Mouse (Mus musculus) E14TG2a.4 (cell line): Measurements from ENCODE around the gene Elavl3.
"Not testable (repeated sequence)": the region's sequence is repeated elsewhere in the genome, so short reads cannot be mapped to it uniquely, and the experiment has no call there.

Source experiments
- CTCF ChIP-seq: conservative IDR thresholded peaks from 2 replicates; pipeline ENCODE4 v1.5.1; 2014; ENCODE audit warnings: low read length
- NANOG ChIP-seq: IDR thresholded peaks from 2 replicates; pipeline ENCODE4 v1.6.1; 2014; ENCODE audit warnings: borderline replicate concordance, low read length, mixed read lengths
- POU5F1 ChIP-seq: IDR thresholded peaks from 2 replicates; pipeline ENCODE4 v1.6.1; 2014; ENCODE audit warnings: low read length, borderline replicate concordance

GRCm38 (mm10) chr9:22075778-22076177, 24.0 kb upstream of the Elavl3 start:
- TF ChIP-seq CTCF, POU5F1, NANOG: not testable (repeated sequence)
